Mouse (Mus musculus) kidney, adult 2 months (tissue): ENCODE measurements around the gene Cdh23.

Experiments used
- CTCF ChIP-seq: fragments of 200-500 bp; conservative IDR thresholded peaks from 2 replicates; pipeline ENCODE4 v1.5.1; 2011; ENCODE audit warnings: low read depth, mild to moderate bottlenecking, control low read depth, low read length, moderate library complexity, mixed read lengths; ENCODE audit not compliant: insufficient read depth, insufficient read length
- POLR2A ChIP-seq: fragments of 200-500 bp; IDR thresholded peaks from one replicate; pipeline ENCODE4 v1.6.1; 2011; ENCODE audit warnings: low read depth, low read length, control low read depth

DNA sequence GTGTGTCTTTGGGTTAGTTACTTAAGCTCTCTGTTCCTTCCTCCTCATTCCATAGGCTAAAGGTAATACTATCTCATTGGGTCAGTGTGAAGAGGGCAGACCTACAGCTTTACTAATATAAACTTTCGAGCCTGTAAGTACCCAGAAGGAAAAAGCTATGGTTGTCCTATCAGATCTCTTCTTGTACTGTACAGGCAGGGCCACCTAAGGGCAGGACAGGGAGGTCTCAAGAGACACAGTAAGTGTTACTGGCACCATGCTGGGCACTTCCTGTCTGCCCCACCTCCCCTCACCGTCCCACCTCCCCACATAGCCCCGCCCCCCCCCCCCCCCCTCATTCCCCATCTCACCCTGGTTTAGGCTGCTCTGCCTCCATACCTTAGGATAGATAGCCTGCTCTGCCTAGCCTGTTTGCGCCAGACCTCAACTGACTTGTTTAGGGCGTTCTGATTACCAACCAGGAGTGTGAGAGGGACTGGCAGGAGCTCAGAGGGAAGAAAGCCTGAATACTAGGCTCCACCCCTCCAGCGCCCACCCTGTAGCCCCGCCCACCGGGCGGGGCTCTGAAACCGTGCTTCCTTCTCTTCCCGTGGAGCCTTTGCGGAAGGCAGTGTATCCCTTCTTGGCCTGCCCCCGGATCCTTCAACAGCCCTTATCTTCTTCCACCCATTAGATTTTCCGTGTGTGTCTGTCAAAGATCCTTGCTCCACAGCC, 160.0 kb downstream of the Cdh23 start:
- no peak for TF ChIP-seq CTCF
- no peak for TF ChIP-seq POLR2A
